Mouse (Mus musculus) adrenal gland (tissue): Measurements from ENCODE around the gene Cpne9.

Source experiments
- intact Hi-C: fragments of 180-260 bp; cut with DNase I; formaldehyde crosslinking; loops from one replicate; pipeline ENCODE4 v1.15.1; 2025

Gene Cpne9

GRCm38 (mm10) chr6:113336852-113337620, 54.9 kb downstream of the Cpne9 start:
- intact Hi-C loops: no loop called here

DNA sequence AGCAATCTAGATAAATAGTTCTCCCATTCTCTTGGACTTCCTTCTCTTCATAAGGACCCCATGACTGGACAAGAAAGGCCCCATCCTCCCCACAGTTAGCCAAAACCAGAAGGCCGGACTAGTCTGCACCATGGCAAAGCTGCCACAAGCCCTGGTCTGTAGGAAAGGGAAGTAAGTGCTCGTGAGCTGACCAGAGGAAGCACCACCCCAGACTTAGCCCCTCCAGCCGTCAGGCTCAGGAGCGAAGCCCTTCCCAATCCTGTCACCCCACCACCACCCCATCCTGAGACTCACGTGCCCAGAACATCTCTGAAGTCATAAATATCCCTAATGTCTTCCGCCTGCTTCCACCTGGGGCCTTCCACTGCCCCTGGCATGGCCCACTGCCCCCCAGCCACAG, 59.5 kb downstream of the Cpne9 start:
- intact Hi-C loops: loop anchor here (5.0 kb wide), 1 partner anchor 36 kb away; the partner anchor contains the start of genes Arpc4 and Tada3

DNA sequence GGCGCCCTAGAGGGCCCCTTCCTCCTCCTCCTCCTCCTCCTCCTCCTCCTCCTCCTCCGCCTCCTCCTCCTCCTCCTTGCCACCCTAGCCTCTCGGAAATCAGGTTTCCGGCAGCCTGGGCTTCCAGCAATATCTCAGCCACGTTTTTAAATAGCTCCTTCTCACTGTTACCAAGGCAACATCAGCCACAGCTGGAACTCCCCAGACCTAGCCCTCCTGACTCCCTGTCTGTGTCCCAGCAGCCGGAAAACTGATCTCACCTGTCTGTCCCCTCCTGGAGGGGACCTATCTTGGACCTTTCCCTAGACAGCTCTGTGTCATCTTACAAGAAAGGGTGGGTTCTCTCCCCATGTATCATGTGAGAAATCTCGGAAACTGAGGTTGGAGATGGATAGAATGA, 60.2 kb downstream of the Cpne9 start:
- intact Hi-C loops: loop anchor here (5.0 kb wide), 1 partner anchor 35 kb away; the partner anchor contains the start of genes Arpc4 and Tada3

GRCm38 (mm10) chr6:113343177-113344092, 61.3 kb downstream of the Cpne9 start, which contains the start of gene Camk1:
Camk1 (minus strand) TSS chr6:113343984.
- intact Hi-C loops: loop anchor here (5.0 kb wide), 1 partner anchor 34 kb away; the partner anchor contains the start of genes Arpc4 and Tada3

DNA sequence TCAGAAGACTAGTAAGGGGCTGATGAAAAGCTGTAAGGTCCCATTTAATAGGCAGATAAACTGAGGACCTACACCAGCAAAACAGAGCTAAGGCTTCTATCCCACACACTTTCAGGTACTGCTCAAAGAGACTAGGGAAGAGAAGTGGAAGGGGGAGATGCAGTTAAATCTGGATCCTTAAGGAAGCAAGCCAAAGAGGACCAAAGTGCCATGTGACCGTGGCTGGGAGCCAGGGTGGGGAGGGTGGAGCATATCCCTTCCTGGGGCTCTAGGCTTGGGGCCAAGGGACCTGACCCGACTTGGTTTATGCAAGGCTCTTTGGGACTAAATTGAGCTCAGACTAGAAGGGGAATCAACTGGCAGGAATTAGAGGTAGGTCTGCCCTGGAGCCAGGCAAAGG, 62.2 kb downstream of the Cpne9 start:
- intact Hi-C loops: loop anchor here (5.0 kb wide), 1 partner anchor 33 kb away; the partner anchor contains the start of genes Arpc4 and Tada3

DNA sequence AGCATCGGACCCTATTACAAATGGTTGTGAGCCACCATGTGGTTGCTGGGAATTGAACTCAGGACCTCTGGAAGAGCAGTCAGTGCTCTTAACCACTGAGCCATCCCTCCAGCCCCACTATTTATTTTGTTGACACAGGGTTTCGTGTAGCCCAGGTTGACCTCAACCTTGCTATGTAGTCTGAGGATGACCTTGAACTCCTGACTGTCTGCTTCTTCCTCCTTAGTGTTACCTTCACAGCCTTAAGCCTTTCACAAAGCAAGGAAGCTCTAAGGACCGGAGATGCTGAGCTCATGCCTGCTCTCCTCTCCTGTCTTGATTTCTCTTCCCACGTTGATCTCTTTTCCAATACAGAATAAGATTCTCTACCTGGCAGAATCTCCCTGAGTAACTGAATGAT, 64.8 kb downstream of the Cpne9 start:
- intact Hi-C loops: no loop called here

DNA sequence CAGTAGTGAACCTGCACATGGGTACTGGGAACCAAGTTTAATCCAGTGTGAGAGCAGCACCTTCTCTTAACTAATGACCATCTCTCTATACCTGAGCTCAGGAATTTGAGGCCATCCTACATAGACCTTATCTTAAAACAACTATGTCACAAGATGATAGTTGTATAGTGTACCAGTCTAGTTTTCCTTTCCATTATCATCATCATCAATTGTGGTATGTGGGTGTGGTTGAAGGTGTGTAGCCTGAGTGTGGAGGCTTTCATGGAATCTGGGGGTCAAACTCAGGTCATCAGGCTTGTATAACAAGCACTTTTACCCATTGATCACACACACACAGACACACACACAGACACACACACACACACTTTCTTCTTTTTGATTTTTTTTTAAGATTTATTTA, 68.4 kb downstream of the Cpne9 start:
- intact Hi-C loops: no loop called here

DNA sequence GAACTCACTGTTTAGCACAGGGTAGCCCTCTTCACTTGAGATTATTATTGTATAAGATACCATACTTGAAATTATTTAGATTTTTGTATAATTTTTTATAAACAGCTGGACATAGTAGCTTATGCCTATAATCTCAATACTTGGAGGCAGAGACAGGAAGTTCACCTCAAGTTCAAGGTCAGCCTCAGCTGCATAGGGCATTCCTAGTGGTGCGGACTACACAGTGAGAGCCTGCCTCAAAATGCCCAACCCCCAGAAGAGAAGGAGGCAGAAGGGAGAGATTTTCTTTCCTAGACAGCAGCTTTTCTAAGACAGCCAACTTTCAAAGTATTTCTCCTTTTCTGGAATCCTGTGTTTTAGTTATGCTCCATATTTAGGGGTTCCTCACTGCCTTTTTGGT, 69.1 kb downstream of the Cpne9 start:
- intact Hi-C loops: no loop called here

- intact Hi-C loops: no loop called here
Observed at GRCm38 (mm10) chr6:113351653-113352052, 69.5 kb downstream of the Cpne9 start.

- intact Hi-C loops: no loop called here
Observed at GRCm38 (mm10) chr6:113352820-113353219, 70.7 kb downstream of the Cpne9 start.

- intact Hi-C loops: no loop called here
Observed at GRCm38 (mm10) chr6:113353696-113354095, 71.6 kb downstream of the Cpne9 start.
